Mouse (Mus musculus): ENCODE measurements around the gene Sestd1. TPM values are rescaled to one million over a fixed set of nuclear protein-coding genes. Genes with fewer than 3 reads are reported as not detected.

Gene Sestd1
- polyA plus RNA-seq, 1 experiment = 12.1 TPM

DNA sequence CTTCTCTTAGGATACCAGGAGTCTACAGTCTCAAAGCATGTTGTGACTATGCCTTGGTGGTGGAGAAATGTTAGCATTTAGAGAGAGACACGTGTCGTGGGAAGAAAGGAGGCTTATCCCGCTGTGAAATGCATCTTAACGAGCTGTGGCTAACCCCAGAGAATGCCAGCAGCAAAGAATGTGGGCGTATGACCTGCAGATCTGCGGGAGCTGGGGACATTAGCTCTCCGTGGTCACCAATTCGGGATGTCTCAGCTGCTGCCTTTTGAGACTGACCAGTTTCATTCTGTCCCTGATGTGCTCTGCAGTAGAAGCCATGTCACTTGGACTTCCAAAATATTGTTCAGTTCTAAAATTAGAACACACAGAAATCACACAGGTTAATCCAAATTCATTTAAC is 93.5 kb downstream of the Sestd1 start:
- TF ChIP-seq POLR2A (IDR thresholded peaks at IDR 0.05; ENCODE audit: borderline replicate concordance, extremely low read depth, low read depth, low read length) = no peak
- TF ChIP-seq CTCF (IDR thresholded peaks at IDR 0.05; ENCODE audit: insufficient read depth, low read length) = no peak
- Histone ChIP-seq H3K4me1 (ENCODE audit: control insufficient read depth, insufficient read depth, low read length) (no peaks in the 10 kb centered on the region), H3K4me3 (replicated peaks; ENCODE audit: extremely low read depth, low read depth, low read length) (no peak overlapping the region)
- DNase-seq = no peak
- WGBS = 80% methylated on average over 8 of the region's 8 CpGs

GRCm38 (mm10) chr2:77184049-77184571 is 96.3 kb downstream of the Sestd1 start:
- WGBS = 48% methylated on average over 8 of the region's 8 CpGs
- no peak overlapping the region for H3K4me3 ChIP-seq (replicated peaks; ENCODE audit: extremely low read depth, low read depth, low read length)
- DNase-seq = no peak
- TF ChIP-seq CTCF (IDR thresholded peaks at IDR 0.05; ENCODE audit: insufficient read depth, low read length) = no peak
- TF ChIP-seq POLR2A (IDR thresholded peaks at IDR 0.05; ENCODE audit: borderline replicate concordance, extremely low read depth, low read depth, low read length) = no peak
- no peaks in the 10 kb centered on the region for H3K4me1 ChIP-seq (ENCODE audit: control insufficient read depth, insufficient read depth, low read length)

DNA sequence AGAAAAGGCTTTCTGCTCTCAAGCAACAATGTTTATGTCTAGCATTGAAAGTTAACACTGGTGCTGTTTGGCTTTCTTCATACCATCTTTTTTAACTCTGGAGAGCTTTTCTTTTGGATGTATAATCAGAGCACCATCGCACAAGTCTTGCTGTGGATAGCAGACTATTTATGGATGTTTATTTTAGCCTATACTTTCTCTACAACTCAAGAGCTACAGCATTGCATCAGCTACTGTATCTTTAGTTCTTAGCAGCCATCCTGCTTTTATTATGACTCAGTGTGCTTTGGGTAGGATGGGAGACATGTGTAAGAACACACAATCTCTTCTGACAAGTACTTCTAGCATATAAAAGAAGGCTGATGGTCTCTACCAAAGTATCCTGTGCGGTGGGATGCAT is 96.7 kb downstream of the Sestd1 start:
- TF ChIP-seq POLR2A (IDR thresholded peaks at IDR 0.05; ENCODE audit: borderline replicate concordance, extremely low read depth, low read depth, low read length) (no peak), CTCF (IDR thresholded peaks at IDR 0.05; ENCODE audit: insufficient read depth, low read length) (no peak)
- no peak for DNase-seq
- Histone ChIP-seq H3K4me3 (replicated peaks; ENCODE audit: extremely low read depth, low read depth, low read length) (no peak overlapping the region), H3K4me1 (ENCODE audit: control insufficient read depth, insufficient read depth, low read length) (no peaks in the 10 kb centered on the region)
- WGBS = 78% methylated on average over 2 of the region's 2 CpGs

DNA sequence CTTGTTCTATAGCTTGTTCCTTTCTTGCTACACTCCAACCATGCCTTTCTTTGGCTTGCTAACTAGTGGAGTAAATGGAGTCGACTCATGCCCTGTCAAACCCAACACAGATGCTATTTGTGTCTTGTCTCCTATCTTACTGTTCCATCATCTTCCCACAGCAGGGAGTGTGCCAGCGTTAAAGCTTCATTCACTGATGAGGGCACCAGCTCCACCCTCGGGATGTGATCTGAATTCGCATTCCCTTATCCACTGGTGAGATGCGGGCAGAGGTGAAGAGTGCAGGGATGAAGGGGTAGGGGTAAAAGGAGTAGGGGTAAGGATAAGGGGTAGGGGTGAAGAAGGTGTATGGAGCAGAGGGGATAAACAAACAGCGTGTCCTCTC is 97.4 kb downstream of the Sestd1 start:
- no peak overlapping the region for H3K4me3 ChIP-seq (replicated peaks; ENCODE audit: extremely low read depth, low read depth, low read length)
- WGBS = 75% methylated on average over 6 of the region's 6 CpGs
- no peaks in the 10 kb centered on the region for H3K4me1 ChIP-seq (ENCODE audit: control insufficient read depth, insufficient read depth, low read length)
- no peak for DNase-seq
- TF ChIP-seq POLR2A (IDR thresholded peaks at IDR 0.05; ENCODE audit: borderline replicate concordance, extremely low read depth, low read depth, low read length) (no peak), CTCF (IDR thresholded peaks at IDR 0.05; ENCODE audit: insufficient read depth, low read length) (no peak)

- no peak for DNase-seq
- 57% methylated on average over 4 of the region's 4 CpGs for WGBS
- Histone ChIP-seq H3K4me3 (replicated peaks; ENCODE audit: extremely low read depth, low read depth, low read length) (no peak overlapping the region), H3K4me1 (ENCODE audit: control insufficient read depth, insufficient read depth, low read length) (no peaks in the 10 kb centered on the region)
- TF ChIP-seq CTCF (IDR thresholded peaks at IDR 0.05; ENCODE audit: insufficient read depth, low read length) (no peak), POLR2A (IDR thresholded peaks at IDR 0.05; ENCODE audit: borderline replicate concordance, extremely low read depth, low read depth, low read length) (no peak)
Measured at GRCm38 (mm10) chr2:77182271-77182995, 98.0 kb downstream of the Sestd1 start.

- no peak for DNase-seq
- 75% methylated on average over 2 of the region's 2 CpGs for WGBS
- no peak for TF ChIP-seq CTCF (IDR thresholded peaks at IDR 0.05; ENCODE audit: insufficient read depth, low read length)
- no peak for TF ChIP-seq POLR2A (IDR thresholded peaks at IDR 0.05; ENCODE audit: borderline replicate concordance, extremely low read depth, low read depth, low read length)
Measured at GRCm38 (mm10) chr2:77177472-77177871, 102.9 kb downstream of the Sestd1 start.

DNA sequence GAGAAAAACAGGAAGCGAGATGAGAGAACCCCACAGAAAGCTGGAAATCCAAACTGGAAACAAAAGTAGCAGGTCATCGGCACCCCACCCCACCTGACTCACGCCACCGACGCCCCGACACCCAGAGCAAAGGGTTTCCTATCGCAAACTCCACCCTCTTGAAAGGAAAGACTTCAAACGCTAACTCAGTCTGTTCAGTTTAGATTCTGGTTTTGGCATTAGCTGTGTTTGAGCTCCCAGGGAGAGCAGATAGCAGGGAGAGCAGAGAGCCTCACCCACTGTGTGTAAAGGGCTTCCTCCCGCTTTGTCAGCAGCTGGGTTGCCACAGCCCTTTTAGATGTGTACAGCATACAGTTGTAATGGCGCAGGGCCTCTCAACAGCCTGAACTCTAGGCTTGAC is 104.0 kb downstream of the Sestd1 start:
- H3K4me3 ChIP-seq (replicated peaks; ENCODE audit: extremely low read depth, low read depth, low read length) = no peak overlapping the region
- H3K4me1 ChIP-seq (ENCODE audit: control insufficient read depth, insufficient read depth, low read length) = peaks cover 9% of the 10 kb centered on the region
- 17% methylated on average over 10 of the region's 10 CpGs for WGBS
- no peak for DNase-seq
- TF ChIP-seq CTCF (IDR thresholded peaks at IDR 0.05; ENCODE audit: insufficient read depth, low read length) (no peak), POLR2A (IDR thresholded peaks at IDR 0.05; ENCODE audit: borderline replicate concordance, extremely low read depth, low read depth, low read length) (no peak)

More at GRCm38 (mm10) chr2:77177472-77177871, 102.9 kb downstream of the Sestd1 start:
- Histone ChIP-seq H3K4me1 (ENCODE audit: control insufficient read depth, insufficient read depth, low read length) (peaks cover 9% of the 10 kb centered on the region), H3K4me3 (replicated peaks; ENCODE audit: extremely low read depth, low read depth, low read length) (no peak overlapping the region)

DNA sequence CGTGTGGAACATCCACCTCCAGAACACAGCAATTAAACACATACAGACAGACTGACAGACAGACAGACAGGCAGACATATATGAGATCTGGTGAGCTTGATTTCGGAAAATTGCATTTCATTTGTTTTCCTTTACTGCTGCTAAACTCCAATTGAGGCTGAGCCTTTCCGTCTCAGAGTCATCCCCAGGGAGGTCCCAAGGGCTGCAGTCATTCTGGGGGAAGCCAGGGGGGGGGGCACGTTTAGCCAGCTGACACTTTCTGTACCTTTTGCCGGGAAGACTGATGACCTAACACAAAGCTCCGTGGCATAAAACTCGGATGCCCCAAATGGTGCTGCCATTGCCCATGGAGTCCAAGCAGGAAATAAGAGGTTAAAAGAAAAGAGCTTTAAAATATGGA is 105.0 kb downstream of the Sestd1 start:
- DNase-seq = no peak
- H3K4me1 ChIP-seq (ENCODE audit: control insufficient read depth, insufficient read depth, low read length) = peaks cover 9% of the 10 kb centered on the region
- TF ChIP-seq CTCF (IDR thresholded peaks at IDR 0.05; ENCODE audit: insufficient read depth, low read length) (no peak), POLR2A (IDR thresholded peaks at IDR 0.05; ENCODE audit: borderline replicate concordance, extremely low read depth, low read depth, low read length) (no peak)
- no peak overlapping the region for H3K4me3 ChIP-seq (replicated peaks; ENCODE audit: extremely low read depth, low read depth, low read length)
- 58% methylated on average over 7 of the region's 7 CpGs for WGBS

GRCm38 (mm10) chr2:77174313-77174712 is 106.1 kb downstream of the Sestd1 start:
- H3K4me1 ChIP-seq (ENCODE audit: control insufficient read depth, insufficient read depth, low read length) = peaks cover 9% of the 10 kb centered on the region
- 63% methylated on average over 2 of the region's 2 CpGs for WGBS

GRCm38 (mm10) chr2:77173821-77174220 is 106.6 kb downstream of the Sestd1 start:
- no peak for DNase-seq
- WGBS = 81% methylated on average over 6 of the region's 6 CpGs
- H3K4me3 ChIP-seq (replicated peaks; ENCODE audit: extremely low read depth, low read depth, low read length) = no peak overlapping the region
- H3K4me1 ChIP-seq (ENCODE audit: control insufficient read depth, insufficient read depth, low read length) = peaks cover 9% of the 10 kb centered on the region
- TF ChIP-seq CTCF (IDR thresholded peaks at IDR 0.05; ENCODE audit: insufficient read depth, low read length) = no peak
- TF ChIP-seq POLR2A (IDR thresholded peaks at IDR 0.05; ENCODE audit: borderline replicate concordance, extremely low read depth, low read depth, low read length) = no peak

More at GRCm38 (mm10) chr2:77174313-77174712, 106.1 kb downstream of the Sestd1 start:
- TF ChIP-seq CTCF (IDR thresholded peaks at IDR 0.05; ENCODE audit: insufficient read depth, low read length) (no peak), POLR2A (IDR thresholded peaks at IDR 0.05; ENCODE audit: borderline replicate concordance, extremely low read depth, low read depth, low read length) (no peak)
- H3K4me3 ChIP-seq (replicated peaks; ENCODE audit: extremely low read depth, low read depth, low read length) = no peak overlapping the region
- DNase-seq = no peak

Data from lung, adult 2 months (tissue).